Mouse (Mus musculus) cortical plate, adult 2 months (tissue): Measurements from ENCODE around the gene Pde4dip.

Source experiments
- CTCF ChIP-seq: fragments of 200-500 bp; IDR thresholded peaks from 2 replicates; pipeline ENCODE4 v1.5.1; 2011; ENCODE audit warnings: mild to moderate bottlenecking, control low read depth, low read length; ENCODE audit not compliant: insufficient read depth; ENCODE audit errors: extremely low read depth
- POLR2A ChIP-seq: fragments of 200-500 bp; IDR thresholded peaks from 2 replicates; pipeline ENCODE4 v1.6.1; 2011; ENCODE audit warnings: mild to moderate bottlenecking, low read length, control low read depth; ENCODE audit not compliant: insufficient read depth; ENCODE audit errors: extremely low read depth

DNA sequence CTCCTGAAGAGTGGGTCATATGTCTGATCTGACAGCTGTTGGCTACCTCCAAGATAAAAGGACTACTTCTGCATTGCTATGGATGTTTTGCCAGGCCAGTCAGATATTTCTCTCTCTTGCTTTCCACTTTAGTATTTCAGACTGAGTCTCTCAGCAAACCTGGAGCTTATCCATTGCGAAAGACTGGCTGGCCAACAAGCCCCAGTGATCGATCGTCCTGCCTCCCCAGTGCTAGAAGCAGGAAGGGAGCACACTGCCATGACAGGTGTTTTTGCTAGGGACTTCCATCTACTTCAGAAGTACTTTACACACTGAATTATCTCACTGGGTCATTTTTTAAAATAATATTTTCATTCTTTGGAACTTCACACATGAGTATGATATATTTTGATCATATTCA is 210.1 kb downstream of the Pde4dip start:
- TF ChIP-seq POLR2A (no peak), CTCF (no peak)
